Mouse (Mus musculus): Measurements from ENCODE around the gene Cdc14a. TPM values are rescaled to one million over a fixed set of nuclear protein-coding genes. Genes with fewer than 3 reads are reported as not detected.

Cdc14a gene
- polyA plus RNA-seq, 1 experiment from 2014 or later, result 13.1 TPM

- 97% methylated on average over 2 of the region's 3 CpGs for WGBS
- Histone ChIP-seq H3K27ac (no peak overlapping the region), H3K4me1 (no peaks in the 10 kb centered on the region), H3K9me3 (replicated peaks) (no peaks in the 10 kb centered on the region), H3K4me3 (no peak overlapping the region), H3K36me3 (no peaks in the 10 kb centered on the region), H3K27me3 (ENCODE audit: low read depth, poor library complexity, severe bottlenecking) (no peaks in the 10 kb centered on the region)
- no peak for DNase-seq (ENCODE audit: low spot score)
These were observed 10.9 kb upstream of the Cdc14a start for GRCm38 (mm10) chr3:116434757-116435156.

DNA sequence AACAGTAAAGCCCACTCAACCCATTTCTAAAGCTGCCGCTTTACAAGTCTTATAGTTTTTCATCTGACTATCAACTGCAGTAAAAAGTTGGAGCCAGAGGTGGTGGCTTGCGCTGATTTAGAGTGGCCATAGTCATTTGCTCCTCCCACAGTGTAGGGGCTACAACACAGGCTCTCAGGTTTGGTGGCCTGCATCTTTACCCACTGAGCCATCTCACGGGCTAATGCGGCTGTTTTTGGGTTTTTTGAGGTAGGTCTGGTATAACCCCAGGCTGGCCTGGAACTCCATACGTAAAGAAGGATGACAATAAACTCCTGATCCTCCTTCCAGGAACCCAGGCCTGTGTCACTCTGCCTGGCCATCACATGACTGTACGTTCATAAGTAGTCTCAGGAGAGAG lies 2.1 kb upstream of the Cdc14a start:
- peaks cover 5% of the 10 kb centered on the region for H3K36me3 ChIP-seq
- no peak overlapping the region for H3K4me3 ChIP-seq
- no peak overlapping the region for H3K27ac ChIP-seq
- 96% methylated on average over 6 of the region's 6 CpGs for WGBS
- DNase-seq (ENCODE audit: low spot score), result peak; percentile 23
- no peaks in the 10 kb centered on the region for H3K27me3 ChIP-seq (ENCODE audit: low read depth, poor library complexity, severe bottlenecking)
- no peaks in the 10 kb centered on the region for H3K9me3 ChIP-seq (replicated peaks)
- peaks cover 23% of the 10 kb centered on the region for H3K4me1 ChIP-seq

DNA sequence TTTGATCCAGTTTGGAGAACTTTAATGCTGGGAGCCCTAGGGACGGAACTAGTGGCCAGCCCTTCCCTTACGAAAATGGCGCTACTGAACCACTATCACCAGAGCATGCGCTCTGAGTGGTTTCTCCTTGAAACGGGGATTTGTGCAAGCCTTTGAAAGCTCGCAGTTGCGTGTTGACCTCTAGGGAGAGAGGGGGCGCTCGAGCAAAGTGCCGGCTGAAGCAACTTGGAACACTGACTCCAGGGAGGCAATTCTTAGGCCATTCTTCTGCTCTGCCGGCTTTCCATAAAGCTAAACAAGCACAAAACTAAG lies 1.1 kb upstream of the Cdc14a start:
- no peaks in the 10 kb centered on the region for H3K27me3 ChIP-seq (ENCODE audit: low read depth, poor library complexity, severe bottlenecking)
- peak; percentile 85 for DNase-seq (ENCODE audit: low spot score)
- H3K9me3 ChIP-seq (replicated peaks), result no peaks in the 10 kb centered on the region
- peaks cover 23% of the 10 kb centered on the region for H3K4me1 ChIP-seq
- peak overlapping the region; percentile 88 for H3K4me3 ChIP-seq
- H3K36me3 ChIP-seq, result peaks cover 13% of the 10 kb centered on the region
- WGBS, result under 1% methylated on average over 11 of the region's 11 CpGs
- peak overlapping the region; percentile 97 for H3K27ac ChIP-seq

DNA sequence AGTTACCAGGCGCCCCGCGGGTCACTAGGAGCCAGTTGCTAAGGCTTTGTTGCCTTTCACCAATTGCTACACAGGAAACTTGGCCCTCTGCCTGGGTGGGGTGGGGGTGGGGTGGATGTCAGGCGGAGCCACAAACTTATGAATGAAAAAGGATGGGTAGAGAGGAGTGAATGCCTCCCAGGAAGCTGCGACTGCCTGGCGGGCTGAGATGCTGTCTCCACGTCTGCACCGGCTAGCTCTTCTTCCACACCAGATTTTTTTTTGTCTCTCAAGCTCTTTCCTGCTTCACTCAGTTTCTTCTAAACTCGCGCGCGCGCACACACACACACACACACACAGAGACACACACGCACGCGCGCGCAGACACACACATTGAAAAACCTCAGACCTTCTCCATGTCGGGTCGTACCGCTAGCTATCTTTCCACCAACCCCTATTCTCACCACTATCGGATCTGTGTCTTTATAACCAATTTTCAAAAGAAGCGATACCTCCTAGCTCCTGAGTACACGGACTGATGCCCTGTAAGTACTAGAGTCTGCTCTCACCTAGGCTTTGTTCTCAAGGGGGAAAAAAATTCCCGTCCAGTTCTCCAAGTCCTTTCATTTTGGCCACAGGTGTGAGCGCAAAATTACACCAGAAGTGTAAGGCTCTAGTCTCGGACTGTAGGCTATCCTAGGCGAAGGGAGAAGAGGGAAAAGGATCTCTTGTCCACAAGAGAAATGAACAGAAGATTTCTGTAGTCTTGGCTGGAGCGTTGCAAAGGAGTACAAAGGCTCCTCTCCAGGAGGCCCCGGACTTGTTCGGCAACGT lies 534 bp upstream of the Cdc14a start:
- Histone ChIP-seq H3K27ac (peak overlapping the region; percentile 97), H3K36me3 (peaks cover 18% of the 10 kb centered on the region), H3K4me1 (peaks cover 23% of the 10 kb centered on the region), H3K9me3 (replicated peaks) (no peaks in the 10 kb centered on the region), H3K4me3 (peak overlapping the region; percentile 88), H3K27me3 (ENCODE audit: low read depth, poor library complexity, severe bottlenecking) (no peaks in the 10 kb centered on the region)
- WGBS, result under 1% methylated on average over 32 of the region's 32 CpGs
- peak; percentile 78 for DNase-seq (ENCODE audit: low spot score)

GRCm38 (mm10) chr3:116422795-116423352 lies 958 bp downstream of the Cdc14a start:
- Histone ChIP-seq H3K27ac (peak overlapping the region; percentile 97), H3K4me3 (peak overlapping the region; percentile 88), H3K36me3 (peaks cover 32% of the 10 kb centered on the region), H3K27me3 (ENCODE audit: low read depth, poor library complexity, severe bottlenecking) (no peaks in the 10 kb centered on the region), H3K4me1 (peaks cover 23% of the 10 kb centered on the region), H3K9me3 (replicated peaks) (no peaks in the 10 kb centered on the region)
- WGBS, result under 1% methylated on average over 23 of the region's 23 CpGs
- DNase-seq (ENCODE audit: low spot score), result peak; percentile 73

DNA sequence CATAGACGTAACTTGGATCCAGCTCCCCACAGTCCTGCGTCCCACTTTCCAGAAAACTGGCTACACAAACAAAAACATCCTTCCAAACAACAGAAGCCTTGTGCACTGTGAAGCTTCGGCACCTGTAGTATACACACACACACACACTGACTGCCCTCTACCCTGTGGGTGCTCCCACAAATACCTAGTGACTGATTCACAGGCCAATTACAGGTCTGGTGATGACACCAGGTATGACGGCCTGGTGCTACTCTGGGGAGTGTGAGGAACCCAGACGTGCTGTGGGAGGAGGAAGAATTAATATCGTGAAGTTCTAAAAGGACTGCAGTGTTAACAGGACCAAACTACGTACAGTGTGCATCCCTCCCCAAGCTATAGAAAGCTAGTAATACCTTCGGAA lies 1.8 kb downstream of the Cdc14a start:
- H3K9me3 ChIP-seq (replicated peaks), result no peaks in the 10 kb centered on the region
- peaks cover 23% of the 10 kb centered on the region for H3K4me1 ChIP-seq
- H3K27me3 ChIP-seq (ENCODE audit: low read depth, poor library complexity, severe bottlenecking), result no peaks in the 10 kb centered on the region
- 63% methylated on average over 8 of the region's 8 CpGs for WGBS
- peaks cover 39% of the 10 kb centered on the region for H3K36me3 ChIP-seq
- peak overlapping the region; percentile 88 for H3K4me3 ChIP-seq
- DNase-seq (ENCODE audit: low spot score), result peak; percentile 32
- no peak overlapping the region for H3K27ac ChIP-seq

- 70% methylated on average over 6 of the region's 6 CpGs for WGBS
- H3K4me1 ChIP-seq, result peaks cover 23% of the 10 kb centered on the region
- H3K36me3 ChIP-seq, result peaks cover 48% of the 10 kb centered on the region
- no peak for DNase-seq (ENCODE audit: low spot score)
- no peaks in the 10 kb centered on the region for H3K27me3 ChIP-seq (ENCODE audit: low read depth, poor library complexity, severe bottlenecking)
- no peak overlapping the region for H3K27ac ChIP-seq
- no peaks in the 10 kb centered on the region for H3K9me3 ChIP-seq (replicated peaks)
- no peak overlapping the region for H3K4me3 ChIP-seq
These were observed 2.7 kb downstream of the Cdc14a start for GRCm38 (mm10) chr3:116421121-116421520.

DNA sequence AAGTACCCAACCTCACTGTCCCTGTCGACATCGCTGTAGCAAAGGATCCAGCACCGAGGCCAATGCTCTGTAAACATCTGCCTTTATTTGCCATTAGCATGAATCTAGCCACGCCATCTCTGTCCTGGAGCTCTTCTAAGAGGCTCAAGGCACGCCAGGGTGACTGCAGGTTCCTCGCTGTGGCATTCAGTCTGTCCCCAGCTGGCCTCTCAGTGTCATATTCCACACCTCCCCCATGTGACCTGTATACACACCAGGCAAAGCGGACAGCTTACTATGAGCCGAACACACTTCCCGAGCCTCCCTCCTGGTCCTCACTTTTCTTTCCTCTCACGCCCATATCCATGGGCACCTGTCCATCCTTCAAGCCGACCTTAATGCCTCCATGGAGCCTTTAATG lies 4.0 kb downstream of the Cdc14a start:
- H3K4me3 ChIP-seq, result no peak overlapping the region
- no peak overlapping the region for H3K27ac ChIP-seq
- peaks cover 61% of the 10 kb centered on the region for H3K36me3 ChIP-seq
- 83% methylated on average over 11 of the region's 11 CpGs for WGBS
- H3K27me3 ChIP-seq (ENCODE audit: low read depth, poor library complexity, severe bottlenecking), result no peaks in the 10 kb centered on the region
- no peaks in the 10 kb centered on the region for H3K9me3 ChIP-seq (replicated peaks)
- H3K4me1 ChIP-seq, result peaks cover 18% of the 10 kb centered on the region
- no peak for DNase-seq (ENCODE audit: low spot score)

DNA sequence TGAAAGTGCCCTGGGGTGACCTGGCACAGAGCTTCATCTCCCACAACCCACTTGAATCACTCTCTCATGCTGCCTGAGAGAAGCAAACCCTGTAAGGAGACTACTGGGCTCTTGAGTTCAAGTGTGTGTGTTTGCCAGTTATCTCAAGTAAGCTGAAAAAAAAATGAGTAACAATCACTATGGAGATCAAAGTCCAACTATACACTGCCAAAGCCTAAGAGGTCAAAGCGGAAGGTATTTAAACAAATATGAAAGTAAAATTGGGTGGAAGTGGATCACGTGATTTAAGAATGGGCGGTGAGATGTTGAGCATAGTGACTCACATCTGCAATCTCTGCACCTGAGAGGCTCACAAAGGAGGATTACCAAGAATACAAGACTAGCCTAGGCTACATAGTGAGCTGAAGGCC lies 9.4 kb downstream of the Cdc14a start:
- Histone ChIP-seq H3K4me3 (no peak overlapping the region), H3K36me3 (peaks cover 65% of the 10 kb centered on the region), H3K27me3 (ENCODE audit: low read depth, poor library complexity, severe bottlenecking) (no peaks in the 10 kb centered on the region), H3K27ac (no peak overlapping the region), H3K9me3 (replicated peaks) (no peaks in the 10 kb centered on the region), H3K4me1 (peaks cover 21% of the 10 kb centered on the region)
- 97% methylated on average over 3 of the region's 3 CpGs for WGBS
- no peak for DNase-seq (ENCODE audit: low spot score)

DNA sequence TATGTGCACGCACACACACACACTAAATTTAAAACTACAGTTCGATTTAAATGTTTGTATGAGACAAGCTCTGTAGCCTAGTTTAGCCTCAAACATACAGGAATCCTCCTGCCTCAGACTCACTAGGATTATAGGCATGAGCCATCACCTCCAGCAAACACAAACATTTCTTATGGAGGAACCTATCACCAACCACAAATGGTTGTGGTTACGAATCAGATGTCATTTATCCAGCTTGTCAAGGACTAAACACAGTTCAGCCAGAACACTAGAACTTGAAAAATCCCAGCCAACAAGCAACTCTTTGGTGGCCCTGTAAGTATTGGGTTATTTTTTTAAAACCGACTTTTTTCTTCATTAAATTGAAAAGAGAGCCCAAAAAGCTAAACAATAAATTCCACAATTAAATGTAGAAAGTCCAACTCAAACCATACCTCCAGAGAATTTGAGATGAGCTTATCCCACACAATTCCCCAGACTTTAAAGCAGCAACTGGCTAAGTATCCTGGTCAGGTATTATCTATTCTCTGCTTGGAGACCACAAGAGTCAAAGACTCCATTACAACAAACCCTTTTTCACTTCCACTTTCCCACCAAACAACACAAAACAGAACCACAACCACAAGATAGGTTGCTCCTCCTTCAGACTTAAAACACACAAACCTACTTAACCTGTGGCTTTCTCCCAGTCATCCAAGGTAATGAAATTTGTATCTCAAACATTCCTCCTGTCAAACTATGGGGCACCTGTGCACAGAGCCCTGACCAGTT lies 10.7 kb downstream of the Cdc14a start:
- Histone ChIP-seq H3K4me3 (no peak overlapping the region), H3K4me1 (peaks cover 25% of the 10 kb centered on the region), H3K27me3 (ENCODE audit: low read depth, poor library complexity, severe bottlenecking) (no peaks in the 10 kb centered on the region), H3K27ac (no peak overlapping the region), H3K36me3 (peaks cover 66% of the 10 kb centered on the region), H3K9me3 (replicated peaks) (no peaks in the 10 kb centered on the region)
- WGBS, result 92% methylated on average over 4 of the region's 4 CpGs
- DNase-seq (ENCODE audit: low spot score), result no peak

DNA sequence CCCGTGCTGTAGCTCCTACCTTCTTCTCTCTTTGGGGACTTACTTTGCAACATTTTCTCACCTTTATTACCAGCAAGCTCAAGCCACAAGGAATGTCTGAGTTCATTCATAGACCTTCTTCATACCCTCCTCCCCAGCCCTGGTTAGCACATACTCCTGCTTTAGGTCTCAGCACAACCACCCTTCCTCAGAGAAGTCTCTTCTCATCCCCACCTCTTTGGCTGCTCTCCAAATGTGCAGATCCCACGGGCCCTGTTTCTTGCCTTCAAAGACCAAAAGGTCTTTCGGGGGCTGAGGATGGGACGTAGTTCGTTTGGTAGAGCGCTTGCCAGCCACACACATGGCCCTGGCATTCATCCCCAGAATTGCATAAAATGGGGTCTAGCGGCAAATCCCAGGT lies 13.8 kb downstream of the Cdc14a start:
- Histone ChIP-seq H3K4me1 (peaks cover 25% of the 10 kb centered on the region), H3K4me3 (no peak overlapping the region), H3K27me3 (ENCODE audit: low read depth, poor library complexity, severe bottlenecking) (no peaks in the 10 kb centered on the region), H3K36me3 (peaks cover 38% of the 10 kb centered on the region), H3K27ac (no peak overlapping the region), H3K9me3 (replicated peaks) (no peaks in the 10 kb centered on the region)
- DNase-seq (ENCODE audit: low spot score), result no peak
- 40% methylated on average over 7 of the region's 7 CpGs for WGBS

- WGBS, result 42% methylated on average over 8 of the region's 8 CpGs
- H3K4me3 ChIP-seq, result no peak overlapping the region
- DNase-seq (ENCODE audit: low spot score), result no peak
- H3K9me3 ChIP-seq (replicated peaks), result no peaks in the 10 kb centered on the region
- H3K4me1 ChIP-seq, result peaks cover 25% of the 10 kb centered on the region
- H3K27me3 ChIP-seq (ENCODE audit: low read depth, poor library complexity, severe bottlenecking), result no peaks in the 10 kb centered on the region
- peaks cover 34% of the 10 kb centered on the region for H3K36me3 ChIP-seq
- no peak overlapping the region for H3K27ac ChIP-seq
These were observed 14.3 kb downstream of the Cdc14a start for GRCm38 (mm10) chr3:116409486-116409885.

- Histone ChIP-seq H3K27ac (no peak overlapping the region), H3K9me3 (replicated peaks) (no peaks in the 10 kb centered on the region), H3K36me3 (peaks cover 32% of the 10 kb centered on the region), H3K4me1 (peaks cover 25% of the 10 kb centered on the region), H3K27me3 (ENCODE audit: low read depth, poor library complexity, severe bottlenecking) (no peaks in the 10 kb centered on the region), H3K4me3 (no peak overlapping the region)
- WGBS, result 78% methylated on average over 10 of the region's 10 CpGs
- no peak for DNase-seq (ENCODE audit: low spot score)
These were observed 15.0 kb downstream of the Cdc14a start for GRCm38 (mm10) chr3:116408856-116409255.

Measured in limb, embryonic 10.5 days (tissue).